Mouse (Mus musculus) liver, embryonic 12.5 days (tissue): ENCODE measurements around the gene Ezr. TPM values are rescaled to one million over a fixed set of nuclear protein-coding genes. Genes with fewer than 3 reads are reported as not detected.

Experiments
- ATAC-seq: fragments of 200-750 bp; cut with Nextera tagmentation; 2 replicates; pipeline ENCODE4 v1.8.0; 2017; ENCODE audit warnings: moderate number of reproducible peaks, mild to moderate bottlenecking, moderate library complexity
- H3K27ac ChIP-seq: fragments of 300-500 bp; sonication (generic); 2 replicates; pipeline ENCODE4 v1.5.1; 2016; ENCODE audit warnings: mild to moderate bottlenecking
- H3K27me3 ChIP-seq: fragments of 300-500 bp; sonication (generic); replicated peaks from 2 replicates; pipeline ENCODE4 v1.6.1; 2016; ENCODE audit warnings: mild to moderate bottlenecking, moderate library complexity
- H3K36me3 ChIP-seq: fragments of 300-500 bp; sonication (generic); 2 replicates; pipeline ENCODE4 v1.6.1; 2016; ENCODE audit warnings: mild to moderate bottlenecking, moderate library complexity
- H3K4me1 ChIP-seq: fragments of 300-500 bp; sonication (generic); 2 replicates; pipeline ENCODE4 v1.6.1; 2016
- H3K4me2 ChIP-seq: fragments of 300-500 bp; sonication (generic); 2 replicates; pipeline ENCODE4 v1.6.1; 2016; ENCODE audit warnings: mild to moderate bottlenecking, moderate library complexity
- H3K4me3 ChIP-seq: fragments of 300-500 bp; sonication (generic); 2 replicates; pipeline ENCODE4 v1.5.1; 2016; ENCODE audit warnings: mild to moderate bottlenecking, moderate library complexity
- H3K9ac ChIP-seq: fragments of 300-500 bp; sonication (generic); 2 replicates; pipeline ENCODE4 v1.6.1; 2016; ENCODE audit warnings: mild to moderate bottlenecking, moderate library complexity
- H3K9me3 ChIP-seq: fragments of 300-500 bp; sonication (generic); replicated peaks from 2 replicates; pipeline ENCODE4 v1.6.1; 2016; ENCODE audit warnings: mild to moderate bottlenecking, moderate library complexity
- WGBS: fragments of 180-500 bp; shearing (Covaris S2); methylation state at CpG from one replicate; pipeline ENCODE4 v1.1.7; 2016; ENCODE audit not compliant: insufficient replicate concordance; 5-methylcytosine and 5-hydroxymethylcytosine counted together
- polyA plus RNA-seq: library from polyadenylated mRNA; unstranded; fragments of >200 nt; fragmentation: Nextera tagmentation; extraction: Ambion mirVana; gene quantifications from 2 replicates; pipeline ENCODE4 v1.2.1, GENCODE M21; 2016

Ezr gene
- 67.9 and 72.4 TPM in 2 replicates for polyA plus RNA-seq

GRCm38 (mm10) chr17:6782611-6783005 is at the start of gene Ezr:
Gene Ezr, minus strand, starts transcription at chr17:6782784.
- ATAC-seq = peak; percentile 88
- Histone ChIP-seq H3K4me3 (peak within 1 kb of the TSS; percentile 91), H3K9ac (peak within 1 kb of the TSS; percentile 94), H3K4me1 (peaks cover 54% of the 10 kb centered on the region), H3K9me3 (no peaks in the 10 kb centered on the region), H3K27ac (peak within 1 kb of the TSS; percentile 94), H3K27me3 (no peaks in the 10 kb centered on the region), H3K36me3 (no peaks in the 10 kb centered on the region; the same call in 1 of the 2 replicates), H3K4me2 (peak within 1 kb of the TSS; percentile 93)
- WGBS = 0% methylated on average over 52 of the region's 52 CpGs

- no peak overlapping the region for H3K27ac ChIP-seq
- H3K9me3 ChIP-seq = no peaks in the 10 kb centered on the region
- WGBS = 86% methylated on average over 1 of the region's 1 CpGs
- peaks cover 10% of the 10 kb centered on the region for H3K27me3 ChIP-seq
- no peak overlapping the region for H3K4me2 ChIP-seq
- no peaks in the 10 kb centered on the region for H3K36me3 ChIP-seq
- ATAC-seq = no peak
- no peak overlapping the region for H3K4me3 ChIP-seq
- H3K9ac ChIP-seq = 0 out of 2 replicates have a peak overlapping the region, but pooled peaks have one; percentile 6
- H3K4me1 ChIP-seq = peaks cover 35% of the 10 kb centered on the region
These were observed 47.5 kb upstream of the Ezr start for GRCm38 (mm10) chr17:6830004-6830592.

GRCm38 (mm10) chr17:6828531-6829150 is 46.1 kb upstream of the Ezr start:
- Histone ChIP-seq H3K4me3 (peak overlapping the region; percentile 73), H3K27ac (peak overlapping the region; percentile 99), H3K27me3 (peaks cover 3% of the 10 kb centered on the region; the same call in 1 of the 2 replicates), H3K4me1 (peaks cover 39% of the 10 kb centered on the region), H3K36me3 (0 out of 2 replicates have a peak, but pooled peaks cover 2% of the 10 kb centered on the region), H3K9me3 (peaks cover 1% of the 10 kb centered on the region; the same call in 1 of the 2 replicates), H3K4me2 (peak overlapping the region; percentile 88), H3K9ac (peak overlapping the region; percentile 74)
- 58% methylated on average over 7 of the region's 7 CpGs for WGBS
- ATAC-seq = no peak

- WGBS = 3% methylated on average over 64 of the region's 64 CpGs
- 0 out of 2 replicates have a peak, but pooled peaks cover 3% of the 10 kb centered on the region for H3K36me3 ChIP-seq
These were observed 45.3 kb upstream of the Ezr start for GRCm38 (mm10) chr17:6827740-6828461.

GRCm38 (mm10) chr17:6827159-6827733 is 44.7 kb upstream of the Ezr start:
- Histone ChIP-seq H3K4me3 (peak overlapping the region; percentile 73), H3K27ac (peak overlapping the region; percentile 99), H3K9me3 (peaks cover 3% of the 10 kb centered on the region; the same call in 1 of the 2 replicates), H3K36me3 (0 out of 2 replicates have a peak, but pooled peaks cover 3% of the 10 kb centered on the region), H3K27me3 (peaks cover 3% of the 10 kb centered on the region; the same call in 1 of the 2 replicates), H3K4me1 (peaks cover 39% of the 10 kb centered on the region), H3K4me2 (peak overlapping the region; percentile 88), H3K9ac (peak overlapping the region; percentile 74)
- peak; percentile 72 for ATAC-seq
- WGBS = 10% methylated on average over 10 of the region's 10 CpGs

More at GRCm38 (mm10) chr17:6827740-6828461, 45.3 kb upstream of the Ezr start:
- H3K9ac ChIP-seq = peak overlapping the region; percentile 74
- peaks cover 39% of the 10 kb centered on the region for H3K4me1 ChIP-seq
- H3K9me3 ChIP-seq = peaks cover 3% of the 10 kb centered on the region; the same call in 1 of the 2 replicates
- peak overlapping the region; percentile 99 for H3K27ac ChIP-seq
- H3K4me3 ChIP-seq = peak overlapping the region; percentile 73
- peak; percentile 97 for ATAC-seq
- H3K27me3 ChIP-seq = peaks cover 3% of the 10 kb centered on the region; the same call in 1 of the 2 replicates
- H3K4me2 ChIP-seq = peak overlapping the region; percentile 88

- Histone ChIP-seq H3K9ac (no peak overlapping the region), H3K27ac (no peak overlapping the region), H3K36me3 (no peaks in the 10 kb centered on the region), H3K4me3 (no peak overlapping the region), H3K4me1 (peaks cover 54% of the 10 kb centered on the region), H3K9me3 (no peaks in the 10 kb centered on the region), H3K4me2 (no peak overlapping the region), H3K27me3 (no peaks in the 10 kb centered on the region)
- 61% methylated on average over 5 of the region's 5 CpGs for WGBS
- ATAC-seq = no peak
These were observed 34.2 kb upstream of the Ezr start for GRCm38 (mm10) chr17:6816796-6817195.

- 15% methylated on average over 1 of the region's 1 CpGs for WGBS
- Histone ChIP-seq H3K4me3 (no peak overlapping the region), H3K4me2 (no peak overlapping the region), H3K27me3 (no peaks in the 10 kb centered on the region), H3K27ac (no peak overlapping the region), H3K9me3 (no peaks in the 10 kb centered on the region), H3K9ac (no peak overlapping the region), H3K36me3 (no peaks in the 10 kb centered on the region), H3K4me1 (peaks cover 58% of the 10 kb centered on the region)
- 0 out of 2 replicates have a peak, but pooled peaks have one; percentile 19 for ATAC-seq
These were observed 33.6 kb upstream of the Ezr start for GRCm38 (mm10) chr17:6816151-6816550.

- H3K9ac ChIP-seq = no peak overlapping the region
- peak; percentile 80 for ATAC-seq
- H3K9me3 ChIP-seq = no peaks in the 10 kb centered on the region
- 17% methylated on average over 4 of the region's 4 CpGs for WGBS
- H3K4me3 ChIP-seq = no peak overlapping the region
- H3K27ac ChIP-seq = peak overlapping the region; percentile 59; the same call in 1 of the 2 replicates
- H3K27me3 ChIP-seq = no peaks in the 10 kb centered on the region
- H3K36me3 ChIP-seq = no peaks in the 10 kb centered on the region
- peaks cover 58% of the 10 kb centered on the region for H3K4me1 ChIP-seq
- H3K4me2 ChIP-seq = 0 out of 2 replicates have a peak overlapping the region, but pooled peaks have one; percentile 13
These were observed 32.1 kb upstream of the Ezr start for GRCm38 (mm10) chr17:6814656-6815055.

GRCm38 (mm10) chr17:6812851-6813191 is 30.2 kb upstream of the Ezr start:
- ATAC-seq = no peak
- Histone ChIP-seq H3K4me1 (peaks cover 68% of the 10 kb centered on the region), H3K27me3 (no peaks in the 10 kb centered on the region), H3K9me3 (no peaks in the 10 kb centered on the region), H3K4me2 (no peak overlapping the region), H3K27ac (no peak overlapping the region), H3K9ac (no peak overlapping the region), H3K36me3 (no peaks in the 10 kb centered on the region), H3K4me3 (no peak overlapping the region)
- 36% methylated on average over 3 of the region's 3 CpGs for whole genome bisulfite sequencing

GRCm38 (mm10) chr17:6811931-6812850 is 29.6 kb upstream of the Ezr start:
- Histone ChIP-seq H3K4me3 (no peak overlapping the region), H3K4me1 (peaks cover 64% of the 10 kb centered on the region), H3K27ac (no peak overlapping the region), H3K9ac (no peak overlapping the region), H3K9me3 (no peaks in the 10 kb centered on the region), H3K36me3 (no peaks in the 10 kb centered on the region), H3K4me2 (no peak overlapping the region), H3K27me3 (no peaks in the 10 kb centered on the region)
- 46% methylated on average over 7 of the region's 7 CpGs for WGBS
- peak; percentile 60 for ATAC-seq

GRCm38 (mm10) chr17:6809331-6809730 is 26.7 kb upstream of the Ezr start:
- Histone ChIP-seq H3K4me2 (no peak overlapping the region), H3K4me1 (peaks cover 63% of the 10 kb centered on the region), H3K4me3 (no peak overlapping the region), H3K36me3 (no peaks in the 10 kb centered on the region), H3K9ac (no peak overlapping the region), H3K9me3 (no peaks in the 10 kb centered on the region), H3K27me3 (no peaks in the 10 kb centered on the region), H3K27ac (no peak overlapping the region)
- no peak for ATAC-seq
- 76% methylated on average over 3 of the region's 3 CpGs for WGBS
